Mouse (Mus musculus) hindbrain, embryonic 15.5 days (tissue): ENCODE results near the gene St3gal5. TPM values are rescaled to one million over a fixed set of nuclear protein-coding genes. Genes with fewer than 3 reads are reported as not detected.
"Not testable (repeated sequence)": the region's sequence is repeated elsewhere in the genome, so short reads cannot be mapped to it uniquely, and the experiment has no call there.

Experiments used
- ATAC-seq: fragments of 200-750 bp; cut with Nextera tagmentation; 2 replicates; pipeline ENCODE4 v1.8.0; 2017; ENCODE audit warnings: low read depth, moderate number of reproducible peaks, moderate TSS enrichment; ENCODE audit not compliant: low FRiP score
- H3K27ac ChIP-seq: fragments of 300-500 bp; sonication (generic); replicated peaks from 2 replicates; pipeline ENCODE4 v1.5.1; 2015; ENCODE audit warnings: mild to moderate bottlenecking, inconsistent platforms
- H3K27me3 ChIP-seq: fragments of 300-500 bp; sonication (generic); 2 replicates; pipeline ENCODE4 v1.6.1; 2015; ENCODE audit warnings: control low read depth, inconsistent platforms
- H3K36me3 ChIP-seq: fragments of 300-500 bp; sonication (generic); 2 replicates; pipeline ENCODE4 v1.6.1; 2015; ENCODE audit warnings: control low read depth, inconsistent platforms
- H3K4me1 ChIP-seq: fragments of 300-500 bp; sonication (generic); replicated peaks from 2 replicates; pipeline ENCODE4 v1.6.1; 2015; ENCODE audit warnings: control low read depth, inconsistent platforms
- H3K4me2 ChIP-seq: fragments of 300-500 bp; sonication (generic); 2 replicates; pipeline ENCODE4 v1.6.1; 2015; ENCODE audit warnings: moderate library complexity, mild to moderate bottlenecking, inconsistent platforms
- H3K4me3 ChIP-seq: fragments of 300-500 bp; sonication (generic); 2 replicates; pipeline ENCODE4 v1.5.1; 2015; ENCODE audit warnings: mild to moderate bottlenecking, inconsistent platforms
- H3K9ac ChIP-seq: fragments of 300-500 bp; sonication (generic); 2 replicates; pipeline ENCODE4 v1.6.1; 2015; ENCODE audit warnings: inconsistent platforms
- H3K9me3 ChIP-seq: fragments of 300-500 bp; sonication (generic); 2 replicates; pipeline ENCODE4 v1.6.1; 2016; ENCODE audit warnings: control low read depth, inconsistent platforms
- WGBS: fragments of 180-500 bp; shearing (Covaris S2); methylation state at CpG from one replicate; pipeline ENCODE4 v1.1.7; 2015; 5-methylcytosine and 5-hydroxymethylcytosine counted together
- polyA plus RNA-seq: library from polyadenylated mRNA; unstranded; fragments of >200 nt; fragmentation: Nextera tagmentation; extraction: Ambion mirVana; gene quantifications from 2 replicates; pipeline ENCODE4 v1.2.1, GENCODE M21; 2015

Gene St3gal5
- polyA plus RNA-seq, 1 experiment from 2014 or later: 62.5 TPM

DNA sequence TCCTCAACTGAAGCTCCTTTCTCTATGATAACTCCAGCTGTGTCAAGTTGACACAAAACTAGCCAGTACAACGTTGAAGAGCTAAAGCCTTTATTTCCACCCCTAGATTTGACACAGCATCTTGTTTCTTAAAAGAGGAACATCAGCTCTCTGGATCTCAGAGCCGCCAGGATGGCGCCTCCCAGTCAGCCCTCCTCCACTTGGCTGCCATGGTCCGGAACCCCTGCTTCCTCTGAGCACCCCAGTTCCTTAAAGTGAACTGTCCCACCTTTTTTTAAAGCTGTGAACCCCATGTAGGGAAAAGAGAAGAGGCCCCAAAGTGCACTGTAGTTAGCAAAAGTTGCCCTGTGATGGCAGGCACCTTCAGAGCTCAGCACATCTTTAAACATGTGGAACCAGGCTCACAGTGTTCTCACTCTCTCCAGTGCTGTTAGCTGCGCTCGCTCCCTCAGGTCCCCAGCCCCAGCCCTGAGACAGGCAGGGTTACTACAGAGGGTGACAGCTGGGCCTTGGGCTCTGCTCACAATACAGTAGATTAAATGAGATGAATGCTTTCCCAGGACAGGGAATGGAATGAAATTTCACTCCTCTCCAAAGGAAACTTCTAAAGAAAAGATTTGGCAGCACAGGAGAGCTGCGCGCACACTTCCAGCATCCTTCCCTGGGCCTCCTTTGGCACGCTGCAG, 42.3 kb downstream of the St3gal5 start:
- Histone ChIP-seq H3K9ac (no peak overlapping the region), H3K4me1 (no peaks in the 10 kb centered on the region), H3K9me3 (no peaks in the 10 kb centered on the region), H3K4me2 (no peak overlapping the region), H3K27ac (no peak overlapping the region), H3K4me3 (no peak overlapping the region), H3K36me3 (peaks cover 9% of the 10 kb centered on the region; the same call in 1 of the 2 replicates), H3K27me3 (no peaks in the 10 kb centered on the region)
- 87% methylated on average over 9 of the region's 9 CpGs for WGBS
- no peak for ATAC-seq

DNA sequence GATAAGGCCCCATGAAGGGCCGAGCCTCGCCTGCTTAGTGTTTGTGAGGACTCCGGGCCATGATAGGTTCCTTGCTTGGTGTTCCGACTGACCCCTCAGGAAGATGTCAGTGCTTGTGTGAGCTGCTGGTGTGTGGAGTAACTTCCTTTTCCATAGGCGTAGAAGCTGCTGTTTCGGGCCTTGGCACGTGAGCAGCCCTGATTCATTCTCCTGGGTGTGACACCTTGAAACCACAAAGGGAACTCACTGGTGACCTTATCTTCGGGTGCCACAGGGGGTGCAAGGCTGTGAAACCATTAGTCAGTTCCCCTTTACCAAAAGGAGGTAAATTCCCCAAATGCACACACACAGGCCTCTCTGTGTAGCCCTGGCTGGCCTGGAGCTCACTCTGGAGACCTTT, 43.0 kb downstream of the St3gal5 start:
- Histone ChIP-seq H3K4me2 (no peak overlapping the region), H3K9me3 (no peaks in the 10 kb centered on the region), H3K27me3 (no peaks in the 10 kb centered on the region), H3K9ac (no peak overlapping the region), H3K27ac (no peak overlapping the region), H3K4me3 (no peak overlapping the region), H3K36me3 (peaks cover 9% of the 10 kb centered on the region; the same call in 1 of the 2 replicates), H3K4me1 (no peaks in the 10 kb centered on the region)
- no peak for ATAC-seq
- 86% methylated on average over 8 of the region's 8 CpGs for WGBS

DNA sequence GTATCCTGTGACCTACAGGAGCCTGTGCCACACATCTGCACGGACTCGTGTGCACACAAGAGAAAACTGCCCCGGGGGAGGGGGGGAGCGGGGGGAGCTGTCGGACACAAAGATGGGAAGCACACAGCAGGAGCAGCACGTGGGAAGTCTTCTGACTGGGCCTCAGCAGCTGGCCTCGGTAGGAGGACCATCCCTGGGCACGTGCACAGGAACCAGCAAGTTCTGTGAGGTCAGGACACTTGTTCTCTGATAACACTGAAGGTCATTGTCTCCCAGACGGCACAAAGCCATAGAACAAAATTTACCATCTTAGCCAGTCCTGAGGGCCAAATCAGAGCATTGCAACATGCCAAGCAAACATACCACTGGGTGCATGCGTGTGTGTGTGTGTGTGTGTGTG, 43.8 kb downstream of the St3gal5 start:
- Histone ChIP-seq H3K4me1 (no peaks in the 10 kb centered on the region), H3K9ac (no peak overlapping the region), H3K27ac (no peak overlapping the region), H3K4me3 (no peak overlapping the region), H3K4me2 (no peak overlapping the region), H3K27me3 (no peaks in the 10 kb centered on the region), H3K9me3 (no peaks in the 10 kb centered on the region), H3K36me3 (peaks cover 9% of the 10 kb centered on the region; the same call in 1 of the 2 replicates)
- WGBS: 65% methylated on average over 10 of the region's 10 CpGs
- ATAC-seq: no peak

DNA sequence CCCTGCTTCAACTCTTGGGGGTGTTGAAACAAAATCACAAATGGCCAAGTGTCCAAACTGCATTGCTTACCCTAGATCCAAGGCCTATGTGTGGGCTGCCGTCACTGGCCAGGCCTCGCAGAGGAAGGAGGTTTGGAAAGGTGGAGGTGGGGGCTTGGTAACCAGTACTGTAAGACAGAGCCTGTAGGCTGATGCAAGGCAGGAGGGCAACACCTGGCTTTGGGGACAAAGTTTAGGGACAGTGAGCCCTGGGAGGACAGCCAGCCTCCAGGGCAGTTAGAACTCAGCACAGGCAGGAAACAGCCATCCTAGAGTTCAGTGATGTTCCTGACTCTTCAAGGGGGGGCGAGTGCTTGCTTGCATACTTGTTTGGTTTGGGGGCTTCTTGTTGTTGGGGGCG, 45.2 kb downstream of the St3gal5 start:
- H3K4me3 ChIP-seq: no peak overlapping the region

DNA sequence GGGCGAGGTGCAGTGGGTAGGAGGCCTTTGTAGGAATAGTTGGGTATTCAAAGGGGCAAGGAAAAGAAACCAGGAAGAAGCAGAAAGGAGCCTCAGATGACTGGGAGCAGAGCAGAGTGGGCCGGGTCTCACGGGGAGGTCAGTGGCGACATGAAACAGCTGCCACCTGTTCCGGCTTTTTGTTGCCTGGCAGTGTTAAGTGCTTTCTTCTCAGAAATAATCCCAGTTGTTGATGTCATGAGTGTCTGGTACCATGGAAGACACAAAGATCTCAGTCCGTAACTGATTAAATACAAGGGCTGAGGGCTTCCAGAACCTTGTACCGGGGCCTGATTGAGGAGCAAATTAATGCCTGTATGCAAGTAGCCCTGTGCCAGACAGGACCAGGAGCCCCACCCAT, 47.0 kb downstream of the St3gal5 start:
- no peak for ATAC-seq
- Histone ChIP-seq H3K9me3 (no peaks in the 10 kb centered on the region), H3K4me3 (no peak overlapping the region), H3K4me1 (no peaks in the 10 kb centered on the region), H3K27me3 (no peaks in the 10 kb centered on the region), H3K27ac (no peak overlapping the region), H3K9ac (no peak overlapping the region), H3K36me3 (peaks cover 30% of the 10 kb centered on the region), H3K4me2 (no peak overlapping the region)
- 87% methylated on average over 7 of the region's 7 CpGs for WGBS

More for the DNA sequence above, 45.2 kb downstream of the St3gal5 start:
- 96% methylated on average over 4 of the region's 4 CpGs for WGBS
- ATAC-seq: no peak
- Histone ChIP-seq H3K9me3 (no peaks in the 10 kb centered on the region), H3K4me2 (no peak overlapping the region), H3K9ac (no peak overlapping the region), H3K4me1 (no peaks in the 10 kb centered on the region), H3K36me3 (peaks cover 17% of the 10 kb centered on the region), H3K27ac (no peak overlapping the region), H3K27me3 (no peaks in the 10 kb centered on the region)

DNA sequence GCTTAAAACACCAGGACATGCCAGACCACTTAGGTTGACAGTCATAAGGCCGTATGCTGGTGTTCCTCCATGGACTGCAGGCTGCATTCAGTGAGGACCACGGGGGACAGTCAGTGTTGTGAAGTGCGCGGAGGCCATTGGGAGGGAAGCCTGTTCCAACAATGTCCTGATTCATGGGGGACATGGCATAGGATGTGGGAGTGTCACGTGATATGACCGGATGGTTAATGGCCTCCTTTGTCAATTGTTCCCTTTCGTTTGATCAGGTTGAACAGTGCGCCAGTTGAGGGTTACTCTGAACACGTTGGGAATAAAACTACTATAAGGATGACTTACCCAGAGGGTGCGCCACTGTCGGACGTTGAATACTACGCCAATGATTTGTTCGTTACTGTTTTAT, 49.4 kb downstream of the St3gal5 start:
- ATAC-seq: peak; percentile 8; the same call in 1 of the 2 replicates
- H3K9me3 ChIP-seq: no peaks in the 10 kb centered on the region
- H3K4me2 ChIP-seq: no peak overlapping the region
- no peaks in the 10 kb centered on the region for H3K27me3 ChIP-seq
- H3K4me3 ChIP-seq: no peak overlapping the region
- no peaks in the 10 kb centered on the region for H3K4me1 ChIP-seq
- 88% methylated on average over 14 of the region's 14 CpGs for WGBS
- H3K27ac ChIP-seq: no peak overlapping the region
- H3K36me3 ChIP-seq: peaks cover 47% of the 10 kb centered on the region
- no peak overlapping the region for H3K9ac ChIP-seq

DNA sequence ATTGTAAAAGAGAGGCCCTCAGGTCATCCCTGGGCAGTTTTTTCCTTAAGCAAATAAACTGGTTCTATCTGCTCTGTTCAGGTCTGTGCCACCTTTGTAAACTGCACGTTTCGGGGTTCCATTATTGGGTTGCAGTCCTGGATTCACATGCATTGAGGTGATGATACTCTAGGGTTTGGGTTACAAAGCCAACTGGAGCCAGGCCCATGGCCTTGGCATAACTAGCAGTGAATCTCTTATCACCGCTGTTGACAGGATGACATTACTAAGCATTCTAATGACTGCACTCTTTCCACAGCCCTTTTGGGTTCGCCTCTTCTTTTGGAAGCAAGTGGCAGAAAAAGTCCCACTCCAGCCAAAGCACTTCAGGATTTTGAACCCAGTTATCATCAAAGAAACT, 51.3 kb downstream of the St3gal5 start:
- no peak overlapping the region for H3K27ac ChIP-seq
- ATAC-seq: no peak
- H3K36me3 ChIP-seq: peaks cover 42% of the 10 kb centered on the region

DNA sequence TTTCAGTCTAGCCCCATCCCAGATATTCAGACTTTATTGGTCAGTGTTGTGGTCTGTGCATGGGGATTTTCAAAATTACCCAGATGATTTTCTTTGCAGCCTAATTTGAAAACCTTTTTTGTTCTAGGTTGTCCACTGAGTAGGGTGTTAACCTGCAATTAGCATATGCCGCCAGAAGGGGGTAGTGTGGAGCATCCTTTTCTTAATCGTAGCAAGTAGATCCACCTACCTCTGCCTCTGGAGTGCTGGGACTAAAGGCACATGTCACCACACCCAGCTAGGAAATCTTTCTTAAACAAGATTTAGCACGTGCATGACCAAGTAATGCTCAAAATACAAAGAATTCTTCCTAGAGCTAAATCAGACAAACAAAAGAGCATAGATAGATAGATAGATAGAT, 52.4 kb downstream of the St3gal5 start:
- peaks cover 45% of the 10 kb centered on the region for H3K36me3 ChIP-seq
- no peak overlapping the region for H3K4me2 ChIP-seq
- no peaks in the 10 kb centered on the region for H3K9me3 ChIP-seq
- no peaks in the 10 kb centered on the region for H3K27me3 ChIP-seq
- ATAC-seq: no peak
- no peak overlapping the region for H3K9ac ChIP-seq
- no peak overlapping the region for H3K27ac ChIP-seq
- 93% methylated on average over 3 of the region's 3 CpGs for WGBS
- H3K4me1 ChIP-seq: no peaks in the 10 kb centered on the region
- no peak overlapping the region for H3K4me3 ChIP-seq

More for the DNA sequence above, 51.3 kb downstream of the St3gal5 start:
- H3K9ac ChIP-seq: no peak overlapping the region
- WGBS: 97% methylated on average over 4 of the region's 4 CpGs
- no peaks in the 10 kb centered on the region for H3K27me3 ChIP-seq
- H3K9me3 ChIP-seq: no peaks in the 10 kb centered on the region
- H3K4me3 ChIP-seq: no peak overlapping the region
- H3K4me1 ChIP-seq: no peaks in the 10 kb centered on the region
- no peak overlapping the region for H3K4me2 ChIP-seq

DNA sequence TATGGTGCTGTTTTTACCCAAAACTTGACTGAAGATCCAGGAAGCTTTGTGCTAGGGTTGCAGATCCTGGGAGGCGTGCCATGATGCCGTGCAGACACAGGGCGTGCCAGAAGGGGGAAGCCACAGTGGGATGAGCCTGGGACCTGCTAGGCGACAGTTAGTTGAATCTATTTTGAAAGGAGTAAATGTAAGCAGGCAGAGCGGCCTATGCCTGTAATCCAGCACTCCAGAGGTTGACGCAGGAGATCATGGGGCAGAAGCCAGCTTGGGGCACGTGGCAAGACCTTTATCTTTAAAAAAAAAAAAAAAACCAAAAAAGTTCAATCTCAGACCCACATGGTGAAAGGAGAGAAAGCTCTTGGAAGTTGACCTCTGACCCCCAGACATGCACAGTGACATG, 55.3 kb downstream of the St3gal5 start:
- Histone ChIP-seq H3K4me2 (no peak overlapping the region), H3K9ac (no peak overlapping the region), H3K36me3 (peaks cover 40% of the 10 kb centered on the region), H3K4me1 (no peaks in the 10 kb centered on the region), H3K9me3 (no peaks in the 10 kb centered on the region), H3K4me3 (no peak overlapping the region), H3K27ac (no peak overlapping the region), H3K27me3 (no peaks in the 10 kb centered on the region)
- 88% methylated on average over 7 of the region's 7 CpGs for WGBS
- ATAC-seq: no peak

DNA sequence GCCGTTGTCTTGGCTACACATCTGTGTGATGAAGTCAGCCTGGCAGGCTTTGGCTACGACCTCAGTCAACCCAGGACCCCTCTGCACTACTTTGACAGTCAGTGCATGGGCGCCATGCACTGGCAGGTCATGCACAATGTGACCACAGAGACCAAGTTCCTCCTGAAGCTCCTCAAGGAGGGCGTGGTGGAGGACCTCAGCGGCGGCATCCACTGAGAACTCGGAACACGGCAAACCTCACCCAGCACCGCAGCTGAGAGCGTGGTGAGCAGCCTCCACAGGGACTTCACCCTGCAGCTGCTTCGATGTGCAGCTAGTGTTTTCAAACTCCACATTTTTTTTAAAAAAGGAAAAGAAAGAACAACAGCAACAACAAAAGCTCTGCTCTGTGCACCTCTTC, 56.1 kb downstream of the St3gal5 start:
- Histone ChIP-seq H3K4me2 (no peak overlapping the region), H3K4me3 (no peak overlapping the region), H3K9me3 (no peaks in the 10 kb centered on the region), H3K36me3 (peaks cover 37% of the 10 kb centered on the region), H3K27me3 (no peaks in the 10 kb centered on the region), H3K4me1 (no peaks in the 10 kb centered on the region), H3K27ac (no peak overlapping the region), H3K9ac (no peak overlapping the region)
- no peak for ATAC-seq
- WGBS: 77% methylated on average over 11 of the region's 11 CpGs

DNA sequence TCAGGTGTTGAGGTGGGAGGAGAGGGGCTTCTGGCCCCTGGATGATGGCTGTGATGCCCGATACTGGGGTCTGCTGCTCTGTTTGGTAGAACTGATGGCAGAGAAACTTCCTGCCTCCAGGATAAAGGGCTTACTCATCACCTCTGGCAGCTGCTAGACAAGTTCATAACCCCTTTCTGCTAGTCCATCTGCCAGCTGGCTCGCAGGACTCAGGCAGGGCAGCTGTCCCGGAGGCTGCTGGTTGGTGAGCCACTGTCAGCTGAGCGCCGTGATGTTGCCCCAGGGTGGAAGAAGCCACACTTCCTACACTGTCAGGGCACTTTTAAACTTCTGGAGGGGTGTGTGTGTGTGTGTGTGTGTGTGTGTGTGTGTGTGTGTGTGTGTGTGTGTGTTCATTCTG, 56.6 kb downstream of the St3gal5 start:
- not testable (repeated sequence) for H3K27ac ChIP-seq, H3K9me3 ChIP-seq, H3K4me1 ChIP-seq, ATAC-seq, H3K4me3 ChIP-seq, H3K4me2 ChIP-seq, H3K9ac ChIP-seq, H3K27me3 ChIP-seq
- 47% methylated on average over 2 of the region's 5 CpGs for WGBS
- peaks cover 32% of the 10 kb centered on the region for H3K36me3 ChIP-seq

DNA sequence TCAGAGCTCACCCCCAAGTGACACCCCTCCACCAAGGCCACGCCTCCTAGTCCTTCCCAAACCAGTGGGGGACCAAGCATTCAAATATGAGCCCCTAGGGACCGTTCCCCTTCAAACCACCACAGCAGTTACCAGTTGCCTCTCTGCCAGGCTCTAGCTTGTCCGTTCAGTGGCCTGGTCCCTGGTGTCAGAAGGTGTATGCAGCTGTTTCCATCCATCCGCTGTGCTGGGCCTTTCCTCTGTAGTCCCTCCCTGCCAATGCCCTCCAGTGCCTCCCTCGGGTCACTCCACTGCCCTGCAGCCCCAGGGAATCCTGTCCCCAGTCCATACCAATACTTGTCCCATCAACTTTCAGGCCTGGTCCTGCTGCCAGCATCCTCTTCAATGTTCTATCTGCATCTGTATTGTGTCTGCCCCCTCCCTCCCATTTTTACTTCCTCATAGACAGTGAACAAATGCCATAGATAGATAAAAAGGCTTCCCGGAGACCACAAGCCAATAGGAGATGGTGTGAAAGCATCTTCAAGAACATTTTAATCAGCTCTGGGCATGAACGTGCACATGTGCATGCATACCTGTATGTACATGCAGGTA, 57.6 kb downstream of the St3gal5 start:
- WGBS: 83% methylated on average over 7 of the region's 7 CpGs
- peaks cover 22% of the 10 kb centered on the region for H3K36me3 ChIP-seq
- H3K4me3 ChIP-seq: no peak overlapping the region
- H3K4me2 ChIP-seq: no peak overlapping the region
- H3K27ac ChIP-seq: no peak overlapping the region
- no peak overlapping the region for H3K9ac ChIP-seq
- no peaks in the 10 kb centered on the region for H3K4me1 ChIP-seq
- ATAC-seq: no peak
- H3K9me3 ChIP-seq: no peaks in the 10 kb centered on the region
- no peaks in the 10 kb centered on the region for H3K27me3 ChIP-seq

DNA sequence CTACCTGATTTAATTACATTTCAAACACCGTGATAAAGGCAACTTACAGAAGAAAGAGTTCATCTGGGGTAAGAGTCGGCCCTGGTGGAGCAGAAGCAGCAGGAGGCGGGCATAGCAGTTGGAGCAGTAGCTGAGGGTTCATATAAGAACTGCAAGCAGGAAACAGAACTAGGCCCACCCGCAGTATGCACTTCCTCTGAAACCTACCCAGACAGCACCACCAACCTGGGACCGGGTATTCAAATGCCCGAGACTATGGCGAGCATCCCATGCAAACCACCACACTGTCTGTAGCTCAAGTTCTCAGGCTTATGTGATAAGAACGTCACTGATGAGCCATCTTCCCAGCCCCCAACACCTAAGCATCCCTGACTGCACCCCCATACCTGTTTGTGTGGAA, 58.3 kb downstream of the St3gal5 start:
- Histone ChIP-seq H3K4me3 (no peak overlapping the region), H3K4me2 (no peak overlapping the region), H3K4me1 (no peaks in the 10 kb centered on the region), H3K27ac (no peak overlapping the region), H3K9me3 (no peaks in the 10 kb centered on the region), H3K36me3 (peaks cover 20% of the 10 kb centered on the region), H3K9ac (no peak overlapping the region), H3K27me3 (no peaks in the 10 kb centered on the region)
- ATAC-seq: no peak
- WGBS: 93% methylated on average over 8 of the region's 8 CpGs
